Mouse (Mus musculus) natural killer cell, adult 2 months (primary cell): ENCODE measurements around the gene Cyp3a57.
"Not testable (repeated sequence)": the region's sequence is repeated elsewhere in the genome, so short reads cannot be mapped to it uniquely, and the experiment has no call there.

Experiments
- DNase-seq, 2 experiments: peaks; one replicate each; pipeline ENCODE4 v3.0.0; 2022; ENCODE audit warnings: low spot score in 2 of 2

Cyp3a57 gene

GRCm38 (mm10) chr5:145344941-145345340, at the start of gene Cyp3a57:
Cyp3a57 (plus strand) TSS chr5:145345279.
- no peak for DNase-seq

- DNase-seq, result no peak
Measured at GRCm38 (mm10) chr5:145300469-145300868, 44.6 kb upstream of the Cyp3a57 start.

GRCm38 (mm10) chr5:145301796-145302195, 43.3 kb upstream of the Cyp3a57 start:
- DNase-seq, result not testable (repeated sequence)

- no peak for DNase-seq
Measured at GRCm38 (mm10) chr5:145302424-145302823, 42.7 kb upstream of the Cyp3a57 start.

- not testable (repeated sequence) for DNase-seq
Measured at GRCm38 (mm10) chr5:145306953-145307352, 38.1 kb upstream of the Cyp3a57 start.

- not testable (repeated sequence) for DNase-seq
Measured at GRCm38 (mm10) chr5:145307811-145308210, 37.3 kb upstream of the Cyp3a57 start.

- DNase-seq, result no peak
Measured at GRCm38 (mm10) chr5:145313845-145314244, 31.2 kb upstream of the Cyp3a57 start.

- DNase-seq, result no peak
Measured at GRCm38 (mm10) chr5:145317141-145317540, 27.9 kb upstream of the Cyp3a57 start.

GRCm38 (mm10) chr5:145338756-145339155, 6.3 kb upstream of the Cyp3a57 start:
- DNase-seq, result not testable (repeated sequence)

- DNase-seq, result no peak
Measured at GRCm38 (mm10) chr5:145349697-145350096, 4.6 kb downstream of the Cyp3a57 start.

GRCm38 (mm10) chr5:145353081-145353480, 8.0 kb downstream of the Cyp3a57 start:
- DNase-seq, result no peak

GRCm38 (mm10) chr5:145415416-145415815, 70.3 kb downstream of the Cyp3a57 start:
- DNase-seq, result not testable (repeated sequence)

- DNase-seq, result no peak
Measured at GRCm38 (mm10) chr5:145422287-145422686, 77.2 kb downstream of the Cyp3a57 start.

- DNase-seq, result no peak
Measured at GRCm38 (mm10) chr5:145431004-145431403, 85.9 kb downstream of the Cyp3a57 start.

- no peak for DNase-seq
Measured at GRCm38 (mm10) chr5:145433688-145434087, 88.6 kb downstream of the Cyp3a57 start.
